Mouse (Mus musculus): Measurements from ENCODE around the gene Tlk2. TPM values are rescaled to one million over a fixed set of nuclear protein-coding genes. Genes with fewer than 3 reads are reported as not detected.

The Tlk2 gene
- total and polyA plus RNA-seq, 2 experiments = 5.6 to 23.4 TPM

- WGBS = 78% methylated on average over 4 of the region's 4 CpGs
- H3K9ac ChIP-seq (ENCODE audit: low read depth, low read length) = no peak overlapping the region
- no peak overlapping the region for H3K4me3 ChIP-seq (ENCODE audit: insufficient read depth, low read depth, low read length)
- no peaks in the 10 kb centered on the region for H3K79me2 ChIP-seq (ENCODE audit: control insufficient read depth, insufficient read depth, low read length)
- no peak overlapping the region for H3K27ac ChIP-seq (replicated peaks; ENCODE audit: insufficient read depth, low read depth, low read length)
- DNase-seq (ENCODE audit: extremely low read depth, low read depth, low spot score) = no peak
- no peaks in the 10 kb centered on the region for H3K4me1 ChIP-seq (ENCODE audit: control insufficient read depth, insufficient read depth, low read length)
- no peak for TF ChIP-seq CTCF (IDR thresholded peaks at IDR 0.05; ENCODE audit: low read depth, low read length)
- no peaks in the 10 kb centered on the region for H3K36me3 ChIP-seq (ENCODE audit: control insufficient read depth, insufficient read depth, low read length)
- H3K27me3 ChIP-seq (ENCODE audit: control insufficient read depth, insufficient read depth, low read length) = no peaks in the 10 kb centered on the region
Measured at GRCm38 (mm10) chr11:105150691-105151090, 27.9 kb upstream of the Tlk2 start.

DNA sequence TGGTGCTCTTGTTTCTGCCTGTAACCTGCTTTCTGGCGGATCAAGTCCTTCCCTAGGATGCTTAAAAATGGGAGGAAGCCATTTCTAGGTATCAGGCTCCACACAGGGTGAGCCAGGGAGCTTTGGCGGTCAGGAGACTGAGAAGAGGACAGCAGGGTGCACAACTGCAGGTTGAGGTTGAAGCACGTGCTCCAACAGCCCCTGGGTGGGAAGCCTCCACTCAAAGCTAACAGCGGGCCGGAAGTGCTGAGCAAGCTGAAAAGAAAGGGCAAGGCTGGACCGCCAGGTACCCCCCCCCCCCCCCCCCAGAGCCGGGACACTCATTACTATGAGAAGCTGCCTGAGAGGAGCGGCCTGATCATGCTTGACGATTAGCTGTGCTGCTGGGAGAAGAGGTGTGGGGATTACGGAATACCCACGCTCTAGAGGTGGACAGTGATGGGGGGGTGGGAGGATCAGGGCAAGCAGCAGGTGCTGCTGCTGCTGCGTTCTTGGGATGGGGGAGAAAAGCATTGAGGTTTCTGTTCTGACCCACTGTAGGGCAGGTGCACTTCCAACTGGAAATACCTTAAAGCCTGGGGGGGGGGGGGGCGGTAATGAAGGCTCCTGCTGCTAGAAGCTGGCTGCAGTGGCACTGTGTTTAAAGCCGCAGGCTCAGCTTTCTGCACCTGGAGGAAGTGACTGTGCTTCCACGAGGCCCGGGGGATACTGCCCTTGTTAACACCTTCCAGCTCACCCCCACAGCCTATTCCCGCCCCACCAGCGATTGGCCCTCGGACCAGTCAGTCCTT lies 27.2 kb upstream of the Tlk2 start:
- H3K9ac ChIP-seq (ENCODE audit: low read depth, low read length) = no peak overlapping the region

DNA sequence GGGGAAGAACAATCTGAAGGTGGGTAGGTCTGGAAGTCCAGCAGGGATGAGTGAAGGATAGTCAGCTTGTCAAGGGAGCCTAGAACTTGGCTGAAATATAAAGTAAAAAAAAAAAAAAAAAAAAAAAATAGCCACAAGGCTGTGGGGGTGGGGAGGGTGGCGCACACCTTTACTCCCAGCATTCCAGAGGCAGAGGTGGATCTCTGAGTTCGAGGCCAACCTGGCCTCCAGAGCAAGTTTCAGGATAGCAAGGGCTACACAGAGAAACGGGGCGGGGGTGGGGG lies 26.6 kb upstream of the Tlk2 start:
- no peaks in the 10 kb centered on the region for H3K4me1 ChIP-seq (ENCODE audit: control insufficient read depth, insufficient read depth, low read length)
- TF ChIP-seq CTCF (IDR thresholded peaks at IDR 0.05; ENCODE audit: low read depth, low read length) = no peak
- TF ChIP-seq POLR2A (IDR thresholded peaks at IDR 0.05; ENCODE audit: extremely low read depth, insufficient read depth, low read length) = no peak
- no peaks in the 10 kb centered on the region for H3K27me3 ChIP-seq (ENCODE audit: control insufficient read depth, insufficient read depth, low read length)
- DNase-seq (ENCODE audit: extremely low read depth, low read depth, low spot score) = no peak
- H3K36me3 ChIP-seq (ENCODE audit: control insufficient read depth, insufficient read depth, low read length) = no peaks in the 10 kb centered on the region
- no CpG with 5 or more reads among the region's 4 CpGs for WGBS
- no peak overlapping the region for H3K27ac ChIP-seq (replicated peaks; ENCODE audit: insufficient read depth, low read depth, low read length)
- no peaks in the 10 kb centered on the region for H3K79me2 ChIP-seq (ENCODE audit: control insufficient read depth, insufficient read depth, low read length)
- no peak overlapping the region for H3K4me3 ChIP-seq (ENCODE audit: insufficient read depth, low read depth, low read length)
- H3K9ac ChIP-seq (ENCODE audit: low read depth, low read length) = no peak overlapping the region

More for the DNA sequence above, 27.2 kb upstream of the Tlk2 start:
- Histone ChIP-seq H3K27ac (replicated peaks; ENCODE audit: insufficient read depth, low read depth, low read length) (no peak overlapping the region), H3K4me3 (ENCODE audit: insufficient read depth, low read depth, low read length) (no peak overlapping the region), H3K4me1 (ENCODE audit: control insufficient read depth, insufficient read depth, low read length) (no peaks in the 10 kb centered on the region), H3K79me2 (ENCODE audit: control insufficient read depth, insufficient read depth, low read length) (no peaks in the 10 kb centered on the region), H3K27me3 (ENCODE audit: control insufficient read depth, insufficient read depth, low read length) (no peaks in the 10 kb centered on the region), H3K36me3 (ENCODE audit: control insufficient read depth, insufficient read depth, low read length) (no peaks in the 10 kb centered on the region)
- TF ChIP-seq CTCF (IDR thresholded peaks at IDR 0.05; ENCODE audit: low read depth, low read length) (no peak), POLR2A (IDR thresholded peaks at IDR 0.05; ENCODE audit: extremely low read depth, insufficient read depth, low read length) (no peak)
- WGBS = 38% methylated on average over 19 of the region's 19 CpGs
- DNase-seq (ENCODE audit: extremely low read depth, low read depth, low spot score) = no peak

- no peaks in the 10 kb centered on the region for H3K36me3 ChIP-seq (ENCODE audit: control insufficient read depth, insufficient read depth, low read length)
- H3K27ac ChIP-seq (replicated peaks; ENCODE audit: insufficient read depth, low read depth, low read length) = no peak overlapping the region
- no peak overlapping the region for H3K4me3 ChIP-seq (ENCODE audit: insufficient read depth, low read depth, low read length)
- WGBS = 87% methylated on average over 11 of the region's 11 CpGs
- no peak for DNase-seq (ENCODE audit: extremely low read depth, low read depth, low spot score)
- H3K4me1 ChIP-seq (ENCODE audit: control insufficient read depth, insufficient read depth, low read length) = no peaks in the 10 kb centered on the region
- H3K27me3 ChIP-seq (ENCODE audit: control insufficient read depth, insufficient read depth, low read length) = no peaks in the 10 kb centered on the region
- H3K9ac ChIP-seq (ENCODE audit: low read depth, low read length) = no peak overlapping the region
- TF ChIP-seq POLR2A (IDR thresholded peaks at IDR 0.05; ENCODE audit: extremely low read depth, insufficient read depth, low read length) (no peak), CTCF (IDR thresholded peaks at IDR 0.05; ENCODE audit: low read depth, low read length) (no peak)
- H3K79me2 ChIP-seq (ENCODE audit: control insufficient read depth, insufficient read depth, low read length) = no peaks in the 10 kb centered on the region
Measured at GRCm38 (mm10) chr11:105152357-105152899, 26.2 kb upstream of the Tlk2 start.

DNA sequence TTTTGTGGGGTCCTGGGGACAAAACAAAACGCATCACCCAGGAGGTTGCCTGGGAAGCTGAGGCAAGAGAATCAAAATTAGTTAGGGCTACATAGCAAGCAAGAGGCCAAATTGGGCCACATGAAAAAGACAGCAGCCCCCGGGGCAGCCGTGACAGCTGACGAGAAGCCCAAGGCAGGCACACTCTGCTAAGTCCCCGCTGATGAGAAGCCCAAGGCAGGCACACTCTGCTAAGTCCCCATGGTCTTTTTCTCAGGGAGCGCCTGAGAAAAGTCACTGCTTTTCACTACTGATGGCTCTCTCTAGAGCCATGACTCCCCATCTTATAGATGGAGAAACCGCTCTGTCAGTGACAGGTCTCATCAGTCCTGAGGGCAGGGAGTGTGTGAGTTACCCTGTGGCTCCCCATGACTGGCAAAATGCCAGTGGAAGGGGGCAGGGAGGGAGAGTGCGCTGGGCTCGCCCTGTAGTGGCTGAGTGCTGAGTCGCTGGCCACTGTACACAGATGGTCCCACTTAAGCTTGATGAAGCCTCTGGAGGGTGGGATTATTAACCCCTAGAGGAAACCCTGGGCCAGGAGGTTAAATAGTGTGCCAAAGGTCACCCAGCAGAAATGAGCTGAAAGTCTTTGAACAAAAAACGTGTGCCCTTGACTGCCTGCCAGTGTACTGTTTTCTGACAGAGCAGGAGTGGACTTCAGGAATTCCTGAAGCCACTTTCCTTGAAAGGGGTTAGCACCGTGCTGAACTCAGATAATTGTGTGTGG lies 25.4 kb upstream of the Tlk2 start:
- peak; percentile 22 for DNase-seq (ENCODE audit: extremely low read depth, low read depth, low spot score)
- Histone ChIP-seq H3K4me3 (ENCODE audit: insufficient read depth, low read depth, low read length) (no peak overlapping the region), H3K27ac (replicated peaks; ENCODE audit: insufficient read depth, low read depth, low read length) (no peak overlapping the region), H3K9ac (ENCODE audit: low read depth, low read length) (no peak overlapping the region), H3K36me3 (ENCODE audit: control insufficient read depth, insufficient read depth, low read length) (no peaks in the 10 kb centered on the region), H3K27me3 (ENCODE audit: control insufficient read depth, insufficient read depth, low read length) (no peaks in the 10 kb centered on the region), H3K4me1 (ENCODE audit: control insufficient read depth, insufficient read depth, low read length) (no peaks in the 10 kb centered on the region), H3K79me2 (ENCODE audit: control insufficient read depth, insufficient read depth, low read length) (no peaks in the 10 kb centered on the region)
- TF ChIP-seq CTCF (IDR thresholded peaks at IDR 0.05; ENCODE audit: low read depth, low read length) (no peak), POLR2A (IDR thresholded peaks at IDR 0.05; ENCODE audit: extremely low read depth, insufficient read depth, low read length) (no peak)
- 41% methylated on average over 12 of the region's 12 CpGs for whole genome bisulfite sequencing

DNA sequence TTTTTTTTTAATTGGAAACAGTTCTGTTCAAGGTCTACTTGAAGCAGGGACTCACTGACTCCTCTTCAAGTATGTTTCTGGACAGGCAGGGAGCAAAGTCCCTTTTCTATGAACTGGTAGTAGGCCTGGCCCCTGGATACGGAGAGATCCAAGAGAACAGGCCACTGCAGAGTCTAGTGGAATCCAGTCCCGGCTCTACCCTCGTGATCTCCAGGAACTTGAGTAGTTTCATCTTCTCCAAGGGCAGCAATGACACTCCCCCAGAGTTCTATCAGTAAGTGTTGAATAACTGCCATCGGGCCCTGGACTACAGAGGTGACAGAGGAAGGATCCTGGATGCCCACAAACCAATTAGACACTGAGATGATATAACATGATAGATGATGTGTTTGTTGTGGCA lies 22.7 kb upstream of the Tlk2 start:
- DNase-seq (ENCODE audit: extremely low read depth, low read depth, low spot score) = no peak
- Histone ChIP-seq H3K27me3 (ENCODE audit: control insufficient read depth, insufficient read depth, low read length) (no peaks in the 10 kb centered on the region), H3K4me3 (ENCODE audit: insufficient read depth, low read depth, low read length) (no peak overlapping the region), H3K9ac (ENCODE audit: low read depth, low read length) (no peak overlapping the region), H3K79me2 (ENCODE audit: control insufficient read depth, insufficient read depth, low read length) (no peaks in the 10 kb centered on the region), H3K27ac (replicated peaks; ENCODE audit: insufficient read depth, low read depth, low read length) (no peak overlapping the region), H3K36me3 (ENCODE audit: control insufficient read depth, insufficient read depth, low read length) (no peaks in the 10 kb centered on the region), H3K4me1 (ENCODE audit: control insufficient read depth, insufficient read depth, low read length) (no peaks in the 10 kb centered on the region)
- TF ChIP-seq POLR2A (IDR thresholded peaks at IDR 0.05; ENCODE audit: extremely low read depth, insufficient read depth, low read length) = no peak
- no peak for TF ChIP-seq CTCF (IDR thresholded peaks at IDR 0.05; ENCODE audit: low read depth, low read length)
- 66% methylated on average over 4 of the region's 4 CpGs for WGBS
